Mouse (Mus musculus): ENCODE results near the gene Diaph2.

DNA sequence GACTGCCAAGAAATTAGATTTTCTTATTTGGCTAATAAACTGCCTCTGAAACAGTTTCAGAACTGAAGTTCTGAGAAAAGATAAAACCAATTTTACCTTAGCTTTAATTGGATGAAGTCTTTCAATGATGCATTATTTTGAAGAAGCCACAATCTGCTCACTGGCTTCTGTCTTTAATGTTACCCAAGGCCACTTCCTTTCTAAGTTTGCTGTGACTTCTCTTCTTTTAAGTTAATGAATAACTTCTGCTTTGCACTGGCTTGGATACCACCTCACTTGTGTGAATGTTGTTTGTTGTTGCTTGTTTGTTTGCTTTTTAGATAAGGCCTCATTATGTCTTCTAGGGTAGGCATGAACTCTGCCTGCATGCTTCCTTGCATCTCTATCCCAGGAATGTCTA is 10.3 kb upstream of the Diaph2 start:
- TF ChIP-seq CTCF (IDR thresholded peaks at IDR 0.05; ENCODE audit: low read depth, low read length) (no peak), GATA1 (IDR thresholded peaks at IDR 0.05; ENCODE audit: borderline replicate concordance, low read length) (no peak), POLR2AphosphoS5 (IDR thresholded peaks at IDR 0.05; ENCODE audit: insufficient replicate concordance, low read depth, low read length) (no peak), TAL1 (conservative IDR thresholded peaks at IDR 0.05; ENCODE audit: low read depth, low read length) (no peak)
